Mouse (Mus musculus) lung, embryonic 14.5 days (tissue): Measurements from ENCODE around the gene Psme3. TPM values are rescaled to one million over a fixed set of nuclear protein-coding genes. Genes with fewer than 3 reads are reported as not detected.

Source experiments
- ATAC-seq: fragments of 200-750 bp; cut with Nextera tagmentation; 2 replicates; pipeline ENCODE4 v1.8.0; 2017; ENCODE audit warnings: mild to moderate bottlenecking, moderate TSS enrichment, moderate library complexity; ENCODE audit not compliant: insufficient read depth
- DNase-seq: peaks from one replicate; pipeline ENCODE4 v3.0.0-alpha.2; 2015
- H3K27ac ChIP-seq: fragments of 300-500 bp; sonication (generic); 2 replicates; pipeline ENCODE4 v1.5.1; 2014; ENCODE audit warnings: low read depth, mild to moderate bottlenecking, moderate library complexity
- H3K27me3 ChIP-seq: fragments of 300-500 bp; sonication (generic); 2 replicates; pipeline ENCODE4 v1.6.1; 2014; ENCODE audit warnings: low read length, control low read depth; ENCODE audit not compliant: insufficient read depth
- H3K36me3 ChIP-seq: fragments of 300-500 bp; sonication (generic); 2 replicates; pipeline ENCODE4 v1.6.1; 2014; ENCODE audit warnings: control low read depth; ENCODE audit not compliant: insufficient read depth
- H3K4me1 ChIP-seq: fragments of 300-500 bp; sonication (generic); 2 replicates; pipeline ENCODE4 v1.6.1; 2014; ENCODE audit warnings: antibody characterized with exemption, control low read depth; ENCODE audit not compliant: insufficient read depth
- H3K4me2 ChIP-seq: fragments of 300-500 bp; sonication (generic); 2 replicates; pipeline ENCODE4 v1.6.1; 2014; ENCODE audit warnings: mild to moderate bottlenecking
- H3K4me3 ChIP-seq: fragments of 300-500 bp; sonication (generic); 2 replicates; pipeline ENCODE4 v1.5.1; 2014; ENCODE audit warnings: low read depth, low read length
- H3K9ac ChIP-seq: fragments of 300-500 bp; sonication (generic); 2 replicates; pipeline ENCODE4 v1.6.1; 2014
- H3K9me3 ChIP-seq: fragments of 300-500 bp; sonication (generic); 2 replicates; pipeline ENCODE4 v1.6.1; 2016; ENCODE audit warnings: low read depth, low read length, control low read depth
- CTCF ChIP-seq: IDR thresholded peaks from 2 replicates; pipeline ENCODE4 v1.5.1; 2016; ENCODE audit warnings: antibody characterized with exemption, low read depth
- WGBS: fragments of 180-500 bp; shearing (Covaris S2); extraction: QIAGEN DNeasy Blood & Tissue Kit; methylation state at CpG from one replicate; pipeline ENCODE4 v1.1.7; 2014; 5-methylcytosine and 5-hydroxymethylcytosine counted together
- polyA plus RNA-seq: library from polyadenylated mRNA; unstranded; fragments of >200 nt; fragmentation: Nextera tagmentation; extraction: Ambion mirVana; gene quantifications from 2 replicates; pipeline ENCODE4 v1.2.1, GENCODE M21; 2014

Psme3 gene
- polyA plus RNA-seq, 1 experiment from 2014 or later: 123 TPM

GRCm38 (mm10) chr11:101278223-101279192, 37.5 kb upstream of the Psme3 start, which contains the start of the genes Cntd1 and Coa3:
Cntd1 (plus strand) TSS chr11:101279012.
Coa3 (minus strand) TSS chr11:101279114.
- no peaks in the 10 kb centered on the region for H3K27me3 ChIP-seq
- peak within 1 kb of the TSS; percentile 63 for H3K9ac ChIP-seq
- H3K36me3 ChIP-seq: no peaks in the 10 kb centered on the region
- 7% methylated on average over 45 of the region's 45 CpGs for WGBS
- no peak for TF ChIP-seq CTCF
- H3K27ac ChIP-seq: no peak within 1 kb of the TSS
- DNase-seq (peak; percentile 97), ATAC-seq (peak; percentile 97)
- peaks cover 16% of the 10 kb centered on the region for H3K4me1 ChIP-seq
- H3K4me3 ChIP-seq: peak within 1 kb of the TSS; percentile 64
- no peaks in the 10 kb centered on the region for H3K9me3 ChIP-seq
- H3K4me2 ChIP-seq: peak within 1 kb of the TSS; percentile 88

GRCm38 (mm10) chr11:101279193-101279569, 36.8 kb upstream of the Psme3 start:
- Histone ChIP-seq H3K9me3 (no peaks in the 10 kb centered on the region), H3K36me3 (no peaks in the 10 kb centered on the region), H3K27me3 (no peaks in the 10 kb centered on the region), H3K4me3 (peak overlapping the region; percentile 64), H3K27ac (no peak overlapping the region), H3K4me2 (peak overlapping the region; percentile 88), H3K9ac (no peak overlapping the region; the same call in 1 of the 2 replicates), H3K4me1 (peaks cover 16% of the 10 kb centered on the region)
- WGBS: 48% methylated on average over 14 of the region's 14 CpGs
- TF ChIP-seq CTCF: no peak
- DNase-seq (no peak), ATAC-seq (peak; percentile 19; the same call in 1 of the 2 replicates)

- 35% methylated on average over 7 of the region's 7 CpGs for WGBS
- no peak overlapping the region for H3K9ac ChIP-seq
- DNase-seq (no peak), ATAC-seq (no peak)
- no peak for TF ChIP-seq CTCF
- H3K27me3 ChIP-seq: no peaks in the 10 kb centered on the region
- H3K4me2 ChIP-seq: no peak overlapping the region
- H3K36me3 ChIP-seq: no peaks in the 10 kb centered on the region; the same call in 1 of the 2 replicates
- no peaks in the 10 kb centered on the region for H3K9me3 ChIP-seq
- H3K27ac ChIP-seq: no peak overlapping the region
- peaks cover 16% of the 10 kb centered on the region for H3K4me1 ChIP-seq
- H3K4me3 ChIP-seq: no peak overlapping the region
Measured at GRCm38 (mm10) chr11:101280837-101281236, 35.2 kb upstream of the Psme3 start.

- H3K9ac ChIP-seq: no peak overlapping the region
- WGBS: 14% methylated on average over 5 of the region's 5 CpGs
- H3K4me3 ChIP-seq: no peak overlapping the region
- no peaks in the 10 kb centered on the region for H3K27me3 ChIP-seq
- peaks cover 3% of the 10 kb centered on the region for H3K4me1 ChIP-seq
- DNase-seq (no peak), ATAC-seq (no peak)
- no peak overlapping the region for H3K27ac ChIP-seq
- no peak for TF ChIP-seq CTCF
- H3K36me3 ChIP-seq: peaks cover 8% of the 10 kb centered on the region; the same call in 1 of the 2 replicates
- H3K4me2 ChIP-seq: no peak overlapping the region
- no peaks in the 10 kb centered on the region for H3K9me3 ChIP-seq
Measured at GRCm38 (mm10) chr11:101282896-101283295, 33.1 kb upstream of the Psme3 start.

- Histone ChIP-seq H3K4me1 (no peaks in the 10 kb centered on the region), H3K4me3 (no peak overlapping the region), H3K4me2 (no peak overlapping the region), H3K9ac (no peak overlapping the region), H3K36me3 (peaks cover 16% of the 10 kb centered on the region; the same call in 1 of the 2 replicates), H3K27me3 (no peaks in the 10 kb centered on the region), H3K9me3 (no peaks in the 10 kb centered on the region), H3K27ac (no peak overlapping the region)
- no peak for TF ChIP-seq CTCF
- DNase-seq (no peak), ATAC-seq (no peak)
- WGBS: 62% methylated on average over 4 of the region's 4 CpGs
Measured at GRCm38 (mm10) chr11:101283805-101284204, 32.2 kb upstream of the Psme3 start.

GRCm38 (mm10) chr11:101287306-101287705, 28.7 kb upstream of the Psme3 start:
- Histone ChIP-seq H3K4me1 (no peaks in the 10 kb centered on the region), H3K4me2 (no peak overlapping the region), H3K27ac (no peak overlapping the region), H3K9me3 (no peaks in the 10 kb centered on the region), H3K4me3 (no peak overlapping the region), H3K36me3 (peaks cover 50% of the 10 kb centered on the region), H3K9ac (no peak overlapping the region), H3K27me3 (no peaks in the 10 kb centered on the region)
- WGBS: 63% methylated on average over 9 of the region's 9 CpGs
- DNase-seq: peak; percentile 10
- no peak for TF ChIP-seq CTCF
- ATAC-seq: no peak

GRCm38 (mm10) chr11:101291231-101291630, 24.8 kb upstream of the Psme3 start:
- Histone ChIP-seq H3K4me3 (no peak overlapping the region), H3K9me3 (no peaks in the 10 kb centered on the region), H3K9ac (no peak overlapping the region), H3K27ac (no peak overlapping the region), H3K27me3 (no peaks in the 10 kb centered on the region), H3K4me2 (no peak overlapping the region), H3K4me1 (no peaks in the 10 kb centered on the region), H3K36me3 (peaks cover 82% of the 10 kb centered on the region)
- DNase-seq (no peak), ATAC-seq (no peak)
- WGBS: 92% methylated on average over 8 of the region's 8 CpGs
- TF ChIP-seq CTCF: no peak
